Comparison of ENCODE assay signal across 8 mouse cellular contexts in genomic region chr17:55976255-55976862, GRCm38 (mm10). TPM values are rescaled to one million over a fixed set of nuclear protein-coding genes. Genes with fewer than 3 reads are reported as not detected.
DNase-seq lines count a peak whose midpoint lies in the region; ATAC-seq and TF ChIP-seq lines count a peak whose summit lies in the region.

No protein-coding gene starts in this region.

- TF ChIP-seq EP300 in lung, postnatal 0 days (IDR thresholded peaks at IDR 0.05): no peak

- no peaks in the 10 kb centered on the region for H3K36me3 ChIP-seq in lung, postnatal 0 days (ENCODE audit: insufficient read depth, low read length)

- no peak overlapping the region for H3K9ac ChIP-seq in lung, postnatal 0 days (replicated peaks; ENCODE audit: low read depth)

- 14% methylated on average over 13 of the region's 13 CpGs for WGBS in lung, postnatal 0 days

- no peaks in the 10 kb centered on the region; the same call in 1 of the 2 replicates for H3K4me1 ChIP-seq in bone marrow macrophage, adult 2 months (ENCODE audit: control insufficient read depth, insufficient read depth, low read length)
- H3K4me1 ChIP-seq in lung, postnatal 0 days (ENCODE audit: insufficient read depth, low read depth, low read length): no peaks in the 10 kb centered on the region

- peak; percentile 90 for ATAC-seq in lung, postnatal 0 days

- H3K27me3 ChIP-seq in lung, postnatal 0 days (replicated peaks; ENCODE audit: insufficient read depth, low read length): no peaks in the 10 kb centered on the region

- no peak overlapping the region; the same call in 1 of the 2 replicates for H3K4me2 ChIP-seq in lung, postnatal 0 days (replicated peaks; ENCODE audit: low read depth, low read length)

- TF ChIP-seq CTCF in bone marrow macrophage, adult 2 months (IDR thresholded peaks at IDR 0.05; ENCODE audit: low read depth, low read length): peak; percentile 82
- TF ChIP-seq CTCF in lung, postnatal 0 days (IDR thresholded peaks at IDR 0.05): peak; percentile 86

- no peaks in the 10 kb centered on the region for H3K9me3 ChIP-seq in lung, postnatal 0 days (ENCODE audit: low read length)

- H3K4me3 ChIP-seq in bone marrow macrophage, adult 2 months (ENCODE audit: insufficient read depth, low read length): no peak overlapping the region
- H3K4me3 ChIP-seq in lung, postnatal 0 days (ENCODE audit: low read depth, low read length): no peak overlapping the region

- H3K27ac ChIP-seq in bone marrow macrophage, adult 2 months (ENCODE audit: insufficient read depth, low read depth, low read length): no peak overlapping the region
- no peak overlapping the region for H3K27ac ChIP-seq in lung, postnatal 0 days (ENCODE audit: low read length)

- DNase-seq in ES-CJ7 (ENCODE audit: low read depth, low spot score): peak; percentile 79
- DNase-seq in fibroblast of lung, adult 2 months (ENCODE audit: low read depth): peak; percentile 56
- peak; percentile 83 to 89 for DNase-seq in heart, postnatal 14 days
- peak; percentile 89 to 91 for DNase-seq in kidney, postnatal 4 days
- DNase-seq in lung, postnatal 0 days (ENCODE audit: low spot score): peak; percentile 86
- DNase-seq in ovary, adult 18-20 months (ENCODE audit: low spot score): peak; percentile 35
- peak; percentile 60 to 74 for DNase-seq in thymus, postnatal 10 days (ENCODE audit: low spot score in 2 of 2)

- intact Hi-C loops in heart, postnatal 14 days (cut with DNase I): loop anchor here (1.0 kb wide), 1 partner anchor 34 kb away; no protein-coding TSS in a partner anchor

- TF ChIP-seq POLR2A in bone marrow macrophage, adult 2 months (IDR thresholded peaks at IDR 0.05; ENCODE audit: borderline replicate concordance, low read depth, low read length): no peak

RNA-seq across cellular contexts. Expression of gene Shd, which starts 6.1 kb away (rescaled TPM):
- polyA plus RNA-seq in bone marrow macrophage, adult 2 months (2012; ENCODE audit: insufficient read depth, insufficient read length, missing spikeins): not detected in 2 replicates
- 1 to 10 TPM; 1.3 to 3.1 TPM for total RNA-seq in heart, postnatal 14 days (2021)
- 3.1 and 3.4 TPM in 2 replicates for polyA plus RNA-seq in lung, postnatal 0 days (2015; fragmentation: Nextera tagmentation; extraction: Ambion mirVana)

RNA-seq across cellular contexts. Expression of gene Fsd1, which starts 9.9 kb away (rescaled TPM):
- not detected in 2 replicates for polyA plus RNA-seq in bone marrow macrophage, adult 2 months (2012; ENCODE audit: insufficient read depth, insufficient read length, missing spikeins)
- total RNA-seq in heart, postnatal 14 days (2021): under 1 TPM in 1 of 2 experiments, not detected in 1; 0.74 TPM
- polyA plus RNA-seq in lung, postnatal 0 days (2015; fragmentation: Nextera tagmentation; extraction: Ambion mirVana): 0.36 and 0.37 TPM in 2 replicates

RNA-seq across cellular contexts. Expression of gene Yju2, which starts 17.5 kb away (rescaled TPM):
- 10.9 and 15.3 TPM in 2 replicates for polyA plus RNA-seq in bone marrow macrophage, adult 2 months (2012; ENCODE audit: insufficient read depth, insufficient read length, missing spikeins)
- total RNA-seq in heart, postnatal 14 days (2021): 10 to 100 TPM; 10.8 to 12.6 TPM
- polyA plus RNA-seq in lung, postnatal 0 days (2015; fragmentation: Nextera tagmentation; extraction: Ambion mirVana): 16.8 and 19.2 TPM in 2 replicates

RNA-seq across cellular contexts. Expression of gene Ebi3, which starts 23.9 kb away (rescaled TPM):
- 190 and 214 TPM in 2 replicates for polyA plus RNA-seq in bone marrow macrophage, adult 2 months (2012; ENCODE audit: insufficient read depth, insufficient read length, missing spikeins)
- total RNA-seq in heart, postnatal 14 days (2021): under 1 TPM; 0.63 to 0.81 TPM
- 3.1 and 3.3 TPM in 2 replicates for polyA plus RNA-seq in lung, postnatal 0 days (2015; fragmentation: Nextera tagmentation; extraction: Ambion mirVana)

RNA-seq across cellular contexts. Expression of gene Zfp119b, which starts 27.1 kb away (rescaled TPM):
- 5.7 and 7.9 TPM in 2 replicates for polyA plus RNA-seq in bone marrow macrophage, adult 2 months (2012; ENCODE audit: insufficient read depth, insufficient read length, missing spikeins)
- 1 to 10 TPM; 3.3 to 4.1 TPM for total RNA-seq in heart, postnatal 14 days (2021)
- polyA plus RNA-seq in lung, postnatal 0 days (2015; fragmentation: Nextera tagmentation; extraction: Ambion mirVana): 10.0 and 11.0 TPM in 2 replicates

Comparison
In these comparisons a context has a peak if more than half of its experiments do, and no peak if none do; other contexts are left out.
1. DNase-seq: peak in every context shown above with its lines; median percentile 90 in kidney, postnatal 4 days; 86 in heart, postnatal 14 days; 86 in lung, postnatal 0 days; 79 in ES-CJ7; 67 in thymus, postnatal 10 days; 56 in fibroblast of lung, adult 2 months; 35 in ovary, adult 18-20 months.